Mouse (Mus musculus) embryonic facial prominence, embryonic 13.5 days (tissue): ENCODE data around the gene Ric8a. TPM values are rescaled to one million over a fixed set of nuclear protein-coding genes. Genes with fewer than 3 reads are reported as not detected.

Source experiments
- ATAC-seq: fragments of 200-750 bp; cut with Nextera tagmentation; 2 replicates; pipeline ENCODE4 v1.8.0; 2017; ENCODE audit warnings: low read depth; ENCODE audit not compliant: insufficient number of reproducible peaks, insufficient read depth, low FRiP score, low TSS enrichment
- H3K27ac ChIP-seq: fragments of 300-500 bp; sonication (generic); 2 replicates; pipeline ENCODE4 v1.5.1; 2015; ENCODE audit warnings: moderate library complexity, mild to moderate bottlenecking, inconsistent platforms
- H3K27me3 ChIP-seq: fragments of 300-500 bp; sonication (generic); 2 replicates; pipeline ENCODE4 v1.6.1; 2015; ENCODE audit warnings: mild to moderate bottlenecking, inconsistent platforms
- H3K36me3 ChIP-seq: fragments of 300-500 bp; sonication (generic); 2 replicates; pipeline ENCODE4 v1.6.1; 2015; ENCODE audit warnings: mild to moderate bottlenecking, inconsistent platforms
- H3K4me1 ChIP-seq: fragments of 300-500 bp; sonication (generic); 2 replicates; pipeline ENCODE4 v1.6.1; 2015; ENCODE audit warnings: inconsistent platforms
- H3K4me2 ChIP-seq: fragments of 300-500 bp; sonication (generic); 2 replicates; pipeline ENCODE4 v1.6.1; 2015; ENCODE audit warnings: moderate library complexity, mild to moderate bottlenecking, inconsistent platforms
- H3K4me3 ChIP-seq: fragments of 300-500 bp; sonication (generic); 2 replicates; pipeline ENCODE4 v1.5.1; 2015; ENCODE audit warnings: mild to moderate bottlenecking, inconsistent platforms
- H3K9ac ChIP-seq: fragments of 300-500 bp; sonication (generic); 2 replicates; pipeline ENCODE4 v1.6.1; 2015; ENCODE audit warnings: mild to moderate bottlenecking, inconsistent platforms
- H3K9me3 ChIP-seq: fragments of 300-500 bp; sonication (generic); 2 replicates; pipeline ENCODE4 v1.6.1; 2016; ENCODE audit warnings: inconsistent platforms
- WGBS: fragments of 180-500 bp; shearing (Covaris S2); methylation state at CpG from one replicate; pipeline ENCODE4 v1.1.7; 2015; ENCODE audit warnings: mixed read lengths; 5-methylcytosine and 5-hydroxymethylcytosine counted together
- polyA plus RNA-seq: library from polyadenylated mRNA; unstranded; fragments of >200 nt; fragmentation: Nextera tagmentation; extraction: Ambion mirVana; gene quantifications from 2 replicates; pipeline ENCODE4 v1.2.1, GENCODE M21; 2015

Gene Ric8a
- polyA plus RNA-seq, 1 experiment from 2014 or later, result 72.4 TPM

DNA sequence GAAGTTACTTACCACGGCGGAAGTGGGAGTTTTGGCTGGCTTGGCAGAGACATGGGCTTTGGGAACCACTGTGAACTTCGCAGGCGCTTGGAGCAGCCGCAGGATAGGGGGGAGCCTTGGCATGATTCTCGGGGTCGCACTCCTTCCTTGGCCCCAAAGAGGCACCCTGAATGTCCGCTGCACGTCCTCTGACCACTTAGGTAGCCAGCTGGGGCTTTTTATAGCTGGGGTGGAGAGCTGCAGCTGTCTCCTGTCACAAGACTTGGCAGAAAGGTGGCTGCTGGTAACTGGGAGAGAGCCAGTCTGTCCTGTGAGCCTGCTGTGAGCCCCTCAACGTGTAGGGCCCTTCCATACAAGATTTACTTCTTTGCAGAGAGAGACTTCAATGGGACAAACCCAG lies 43.5 kb downstream of the Ric8a start, which contains the start of gene Cox8b:
Cox8b (minus strand) TSS at position 227 of the 400 bp plus-strand sequence.
- Histone ChIP-seq H3K36me3 (peaks cover 33% of the 10 kb centered on the region), H3K9me3 (no peaks in the 10 kb centered on the region), H3K4me2 (no peak within 1 kb of the TSS), H3K9ac (0 out of 2 replicates have a peak within 1 kb of the TSS, but pooled peaks have one; percentile 36), H3K4me3 (no peak within 1 kb of the TSS), H3K4me1 (peaks cover 7% of the 10 kb centered on the region; the same call in 1 of the 2 replicates), H3K27ac (no peak within 1 kb of the TSS), H3K27me3 (no peaks in the 10 kb centered on the region)
- no peak for ATAC-seq
- WGBS, result 83% methylated on average over 10 of the region's 10 CpGs

DNA sequence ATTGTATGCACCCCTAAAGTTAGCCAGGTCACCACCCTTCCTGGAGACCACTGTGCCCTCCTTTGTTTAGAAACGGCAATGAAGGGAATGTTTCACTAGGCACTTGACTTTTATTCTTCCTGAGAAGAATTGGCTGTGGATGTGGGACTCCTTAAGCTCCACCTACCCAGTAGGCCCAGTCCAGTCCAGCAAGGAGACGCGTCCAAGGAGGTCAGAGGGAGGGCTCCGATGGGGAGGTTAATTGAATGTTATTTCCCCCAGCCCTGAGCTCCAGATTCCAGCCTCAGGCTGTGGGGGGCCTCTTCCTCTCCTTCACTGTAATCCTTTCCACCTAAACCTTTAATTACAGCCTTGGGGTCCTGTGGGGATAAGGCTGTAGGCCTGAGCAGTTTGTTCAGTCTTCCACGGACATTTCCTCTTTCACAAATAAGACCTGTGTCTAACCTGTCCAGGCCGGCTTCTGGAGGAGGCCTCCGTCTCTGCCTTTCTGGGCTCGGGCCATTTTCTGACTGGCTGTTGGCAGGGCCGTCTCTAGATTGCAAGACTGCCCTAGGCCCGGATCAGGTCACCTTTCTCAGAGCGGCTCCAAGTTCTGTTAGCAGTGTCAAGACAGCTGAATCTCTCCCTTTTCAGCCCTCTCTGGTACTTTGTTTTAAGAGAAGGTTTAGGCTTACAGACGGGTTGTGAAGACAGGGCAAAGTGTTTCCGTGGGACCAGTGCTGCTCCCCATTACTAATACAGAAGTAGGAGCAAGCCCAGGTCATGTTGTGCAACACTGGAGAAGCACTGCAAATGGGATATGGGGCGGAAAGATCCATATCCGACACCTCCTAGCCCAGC lies 45.5 kb downstream of the Ric8a start:
- H3K4me2 ChIP-seq, result no peak overlapping the region
- H3K9ac ChIP-seq, result peak overlapping the region; percentile 36; the same call in 1 of the 2 replicates
- ATAC-seq, result no peak

GRCm38 (mm10) chr7:140903212-140903611 lies 46.5 kb downstream of the Ric8a start:
- H3K4me2 ChIP-seq, result no peak overlapping the region
- H3K27ac ChIP-seq, result no peak overlapping the region
- H3K4me3 ChIP-seq, result no peak overlapping the region
- no peak for ATAC-seq
- WGBS, result 25% methylated on average over 13 of the region's 13 CpGs
- no peaks in the 10 kb centered on the region for H3K27me3 ChIP-seq
- H3K9ac ChIP-seq, result peak overlapping the region; percentile 40; the same call in 1 of the 2 replicates
- no peaks in the 10 kb centered on the region for H3K9me3 ChIP-seq
- peaks cover 7% of the 10 kb centered on the region; the same call in 1 of the 2 replicates for H3K4me1 ChIP-seq
- H3K36me3 ChIP-seq, result peaks cover 11% of the 10 kb centered on the region

More for the DNA sequence above, 45.5 kb downstream of the Ric8a start:
- H3K36me3 ChIP-seq, result peaks cover 21% of the 10 kb centered on the region
- WGBS, result 36% methylated on average over 15 of the region's 15 CpGs
- H3K27me3 ChIP-seq, result no peaks in the 10 kb centered on the region
- no peaks in the 10 kb centered on the region for H3K9me3 ChIP-seq
- H3K27ac ChIP-seq, result peak overlapping the region; percentile 22; the same call in 1 of the 2 replicates
- no peak overlapping the region for H3K4me3 ChIP-seq
- H3K4me1 ChIP-seq, result peaks cover 7% of the 10 kb centered on the region; the same call in 1 of the 2 replicates

GRCm38 (mm10) chr7:140905642-140906081 lies 48.9 kb downstream of the Ric8a start:
- peaks cover 7% of the 10 kb centered on the region; the same call in 1 of the 2 replicates for H3K4me1 ChIP-seq
- 57% methylated on average over 2 of the region's 2 CpGs for WGBS
- no peaks in the 10 kb centered on the region for H3K36me3 ChIP-seq
- H3K27me3 ChIP-seq, result no peaks in the 10 kb centered on the region
- no peaks in the 10 kb centered on the region for H3K9me3 ChIP-seq
- H3K4me2 ChIP-seq, result no peak overlapping the region
- H3K4me3 ChIP-seq, result no peak overlapping the region
- ATAC-seq, result no peak
- H3K9ac ChIP-seq, result no peak overlapping the region
- H3K27ac ChIP-seq, result no peak overlapping the region

DNA sequence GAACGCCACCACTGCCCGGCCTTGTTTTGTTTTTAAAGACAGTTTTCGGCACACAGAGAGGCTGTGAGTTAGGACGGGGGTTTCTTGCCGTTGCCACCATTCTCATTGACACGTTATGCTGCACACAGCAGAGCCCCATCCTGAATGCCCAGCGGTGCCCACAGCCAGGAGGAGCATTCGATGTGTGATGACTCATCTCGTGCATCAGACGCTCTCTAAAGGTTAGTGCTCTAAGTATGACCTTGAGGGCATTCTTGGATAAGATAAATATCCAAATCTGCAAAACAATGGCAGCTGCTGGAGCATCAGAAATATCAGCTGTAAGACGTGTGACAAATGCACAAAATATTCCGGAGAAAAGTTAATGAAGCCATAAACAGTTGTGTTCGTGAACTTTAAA lies 50.4 kb downstream of the Ric8a start:
- Histone ChIP-seq H3K36me3 (no peaks in the 10 kb centered on the region), H3K9me3 (no peaks in the 10 kb centered on the region), H3K27me3 (no peaks in the 10 kb centered on the region), H3K4me3 (no peak overlapping the region), H3K4me1 (peaks cover 3% of the 10 kb centered on the region; the same call in 1 of the 2 replicates), H3K9ac (no peak overlapping the region), H3K27ac (no peak overlapping the region), H3K4me2 (no peak overlapping the region)
- no peak for ATAC-seq
- WGBS, result 85% methylated on average over 13 of the region's 13 CpGs

DNA sequence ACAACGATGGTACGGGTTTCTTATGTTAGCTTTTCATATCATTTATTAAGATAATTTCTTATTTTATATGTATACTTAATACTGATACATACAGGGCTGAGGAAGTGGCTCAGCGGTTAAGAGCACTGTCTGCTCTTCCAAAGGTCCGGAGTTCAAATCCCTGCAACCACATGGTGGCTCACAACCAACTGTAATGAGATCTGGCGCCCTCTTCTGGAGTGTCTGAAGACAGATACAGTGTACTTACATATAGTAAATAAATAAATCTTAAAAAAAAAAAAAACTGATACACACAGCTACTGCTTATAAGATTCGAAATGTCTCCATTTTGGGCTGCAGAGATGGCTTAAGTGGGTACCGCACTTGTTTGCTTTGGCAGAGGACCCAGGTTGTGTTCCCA lies 50.9 kb downstream of the Ric8a start:
- ATAC-seq, result no peak
- Histone ChIP-seq H3K4me2 (no peak overlapping the region), H3K4me3 (no peak overlapping the region), H3K4me1 (no peaks in the 10 kb centered on the region), H3K9ac (no peak overlapping the region), H3K27me3 (no peaks in the 10 kb centered on the region), H3K36me3 (no peaks in the 10 kb centered on the region), H3K27ac (no peak overlapping the region), H3K9me3 (no peaks in the 10 kb centered on the region)
- WGBS, result 83% methylated on average over 7 of the region's 7 CpGs

GRCm38 (mm10) chr7:140908181-140908580 lies 51.4 kb downstream of the Ric8a start:
- Histone ChIP-seq H3K9ac (no peak overlapping the region), H3K4me3 (no peak overlapping the region; the same call in 1 of the 2 replicates), H3K4me1 (no peaks in the 10 kb centered on the region), H3K27ac (no peak overlapping the region), H3K27me3 (no peaks in the 10 kb centered on the region), H3K36me3 (no peaks in the 10 kb centered on the region), H3K4me2 (peak overlapping the region; percentile 87; the same call in 1 of the 2 replicates), H3K9me3 (no peaks in the 10 kb centered on the region)
- 50% methylated on average over 7 of the region's 7 CpGs for WGBS
- ATAC-seq, result no peak

GRCm38 (mm10) chr7:140908634-140909107 lies 51.9 kb downstream of the Ric8a start:
- 1% methylated on average over 19 of the region's 19 CpGs for WGBS
- H3K27me3 ChIP-seq, result no peaks in the 10 kb centered on the region
- peak overlapping the region; percentile 87 for H3K4me2 ChIP-seq
- H3K36me3 ChIP-seq, result no peaks in the 10 kb centered on the region
- H3K4me1 ChIP-seq, result no peaks in the 10 kb centered on the region
- no peaks in the 10 kb centered on the region for H3K9me3 ChIP-seq
- ATAC-seq, result peak; percentile 61
- H3K9ac ChIP-seq, result peak overlapping the region; percentile 61
- peak overlapping the region; percentile 47 for H3K4me3 ChIP-seq
- no peak overlapping the region for H3K27ac ChIP-seq

DNA sequence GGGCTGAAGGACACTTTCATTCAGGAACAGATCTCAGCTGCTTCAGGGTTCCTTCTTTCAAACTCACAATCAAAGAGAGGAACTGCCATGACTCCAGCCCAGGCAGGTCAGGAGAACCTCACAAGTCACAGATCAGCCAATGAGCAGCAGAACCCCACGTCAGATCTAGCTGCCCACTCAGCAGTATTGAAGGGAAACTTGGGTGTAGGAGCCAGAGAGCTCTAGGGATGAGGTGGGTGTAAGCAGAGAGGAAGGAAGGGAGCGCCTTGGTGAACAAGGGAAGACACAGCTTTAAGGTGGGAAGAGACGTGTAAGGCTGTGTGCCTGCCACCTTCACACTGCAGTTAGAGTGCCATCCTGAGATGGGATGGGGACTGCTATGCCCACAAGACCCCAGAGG lies 55.5 kb downstream of the Ric8a start:
- no peak for ATAC-seq
- no peaks in the 10 kb centered on the region for H3K9me3 ChIP-seq
- H3K4me1 ChIP-seq, result no peaks in the 10 kb centered on the region
- no peak overlapping the region for H3K9ac ChIP-seq
- peaks cover 3% of the 10 kb centered on the region; the same call in 1 of the 2 replicates for H3K27me3 ChIP-seq
- H3K4me3 ChIP-seq, result no peak overlapping the region
- no peak overlapping the region for H3K4me2 ChIP-seq
- 67% methylated on average over 3 of the region's 3 CpGs for WGBS
- no peak overlapping the region for H3K27ac ChIP-seq
- H3K36me3 ChIP-seq, result no peaks in the 10 kb centered on the region

DNA sequence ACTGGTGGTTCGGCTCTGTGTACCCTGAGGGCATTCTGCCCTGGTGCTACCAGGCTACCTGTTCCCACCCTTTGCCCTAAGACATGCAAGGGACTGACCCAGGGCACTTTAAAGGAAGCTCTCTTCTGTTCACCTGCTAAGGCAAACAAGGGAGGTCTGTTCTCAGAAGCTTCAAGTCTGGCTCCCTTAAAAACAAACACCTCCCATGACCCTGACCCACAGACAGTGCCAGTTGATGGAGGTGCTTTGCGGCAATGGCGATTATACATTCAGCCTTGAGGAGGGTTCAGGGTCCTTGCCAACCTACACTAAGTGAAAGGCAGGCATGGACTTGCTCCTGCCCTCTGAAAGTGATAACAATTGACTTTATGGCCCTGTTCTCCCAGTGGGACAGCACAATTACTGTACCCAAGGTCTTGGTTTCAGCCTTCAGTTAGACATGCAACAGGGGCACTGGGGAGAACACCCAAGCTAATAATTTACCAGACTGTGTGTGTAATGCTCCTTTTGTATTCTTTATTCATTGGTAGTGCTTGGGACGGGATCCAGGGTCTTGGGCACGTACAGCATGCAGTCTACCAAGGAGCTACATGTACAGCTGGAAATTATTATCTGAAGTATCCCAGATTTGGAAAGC lies 56.2 kb downstream of the Ric8a start:
- no peak overlapping the region for H3K4me3 ChIP-seq
- no peak for ATAC-seq
- H3K27ac ChIP-seq, result no peak overlapping the region
- H3K9me3 ChIP-seq, result no peaks in the 10 kb centered on the region
- no peak overlapping the region for H3K4me2 ChIP-seq
- WGBS, result 63% methylated on average over 5 of the region's 5 CpGs
- no peaks in the 10 kb centered on the region for H3K4me1 ChIP-seq
- H3K27me3 ChIP-seq, result peaks cover 10% of the 10 kb centered on the region
- no peaks in the 10 kb centered on the region for H3K36me3 ChIP-seq
- no peak overlapping the region for H3K9ac ChIP-seq
